Mouse (Mus musculus) adrenal gland, adult 18-20 months (tissue): Measurements from ENCODE around the gene Ina. TPM values are rescaled to one million over a fixed set of nuclear protein-coding genes. Genes with fewer than 3 reads are reported as not detected.

ENCODE experiments used
- DNase-seq, 2 experiments: peaks; one replicate each; pipeline ENCODE4 v3.0.0; 2021 to 2022; ENCODE audit warnings: low spot score in 2 of 2
- total RNA-seq, 2 experiments: library from RNA; stranded (reverse); gene quantifications; 1 replicate in 1 of 2; 2 replicates in 1 of 2; pipeline ENCODE4 v1.2.3; 2021

The Ina gene
- total RNA-seq, 2 experiments from 2014 or later = 7.8 to 8.6 TPM

GRCm38 (mm10) chr19:47050271-47051032, 36.0 kb downstream of the Ina start, which contains the start of gene Pcgf6:
Gene Pcgf6, minus strand, starts transcription at chr19:47050906.
- DNase-seq = peak; percentile 70

- DNase-seq = no peak
Observed at GRCm38 (mm10) chr19:47052927-47053326, 38.4 kb downstream of the Ina start.

- DNase-seq = no peak
Observed at GRCm38 (mm10) chr19:47053471-47053870, 39.0 kb downstream of the Ina start.

- DNase-seq = no peak
Observed at GRCm38 (mm10) chr19:47057684-47058083, 43.2 kb downstream of the Ina start.

- DNase-seq = no peak
Observed at GRCm38 (mm10) chr19:47065860-47066259, 51.4 kb downstream of the Ina start.

- peak; percentile 95 for DNase-seq
Observed at GRCm38 (mm10) chr19:47067096-47067882, 52.8 kb downstream of the Ina start, which contains the start of gene Taf5. Gene Taf5, plus strand, starts transcription at chr19:47067746.

- DNase-seq = peak; percentile 76 to 80
Observed at GRCm38 (mm10) chr19:47067924-47068611, 53.6 kb downstream of the Ina start.

Other genes with a start within 250 kb of the Ina start
- gene Nt5c2, start 455 bp downstream of the Ina start, total RNA-seq = 10 to 100 TPM; 57.5 to 68.4 TPM
- gene Pcgf6, start 36.2 kb downstream of the Ina start, total RNA-seq = 10 to 100 TPM in 1 of 2 experiments, 1 to 10 TPM in 1; 7.4 to 10.8 TPM
- gene Taf5, start 53.0 kb downstream of the Ina start, total RNA-seq = 1 to 10 TPM; 3.8 to 4.3 TPM
- gene Usmg5, start 75.9 kb downstream of the Ina start, total RNA-seq = 100 to 1,000 TPM; 640 to 879 TPM
- gene Pdcd11, start 76.1 kb downstream of the Ina start, total RNA-seq = 10 to 100 TPM; 24.5 to 25.7 TPM
- 1 to 10 TPM; 5.1 to 5.5 TPM for gene Calhm2, start 123.6 kb downstream of the Ina start, total RNA-seq
- not detected for gene Calhm1, start 129.6 kb downstream of the Ina start, total RNA-seq
- gene Calhm3, start 143.1 kb downstream of the Ina start, total RNA-seq = not detected
- gene Neurl1a, start 164.1 kb downstream of the Ina start, total RNA-seq = 10 to 100 TPM; 13.4 to 16.9 TPM